Mouse (Mus musculus) lung, embryonic 16.5 days (tissue): ENCODE data around the gene Bank1. TPM values are rescaled to one million over a fixed set of nuclear protein-coding genes. Genes with fewer than 3 reads are reported as not detected.

Experiments
- ATAC-seq: fragments of 200-750 bp; cut with Nextera tagmentation; 2 replicates; pipeline ENCODE4 v1.8.0; 2017; ENCODE audit warnings: low read depth, mild to moderate bottlenecking, moderate library complexity
- H3K27ac ChIP-seq: fragments of 300-500 bp; sonication (generic); 2 replicates; pipeline ENCODE4 v1.5.1; 2014; ENCODE audit warnings: mild to moderate bottlenecking, control low read depth, low read length
- H3K27me3 ChIP-seq: fragments of 300-500 bp; sonication (generic); 2 replicates; pipeline ENCODE4 v1.6.1; 2014; ENCODE audit warnings: low read depth, low read length, mixed read lengths; ENCODE audit not compliant: control insufficient read depth, insufficient read depth
- H3K36me3 ChIP-seq: fragments of 300-500 bp; sonication (generic); 2 replicates; pipeline ENCODE4 v1.6.1; 2014; ENCODE audit warnings: low read length; ENCODE audit not compliant: control insufficient read depth, insufficient read depth
- H3K4me1 ChIP-seq: fragments of 300-500 bp; sonication (generic); replicated peaks from 2 replicates; pipeline ENCODE4 v1.6.1; 2014; ENCODE audit warnings: low read length, mixed read lengths; ENCODE audit not compliant: control insufficient read depth, insufficient read depth
- H3K4me2 ChIP-seq: fragments of 300-500 bp; sonication (generic); 2 replicates; pipeline ENCODE4 v1.6.1; 2014; ENCODE audit warnings: low read depth, low read length, control low read depth
- H3K4me3 ChIP-seq: fragments of 300-500 bp; sonication (generic); 2 replicates; pipeline ENCODE4 v1.5.1; 2014; ENCODE audit warnings: mild to moderate bottlenecking, low read length, control low read depth
- H3K9ac ChIP-seq: fragments of 300-500 bp; sonication (generic); 2 replicates; pipeline ENCODE4 v1.6.1; 2014; ENCODE audit warnings: low read length, control low read depth
- H3K9me3 ChIP-seq: fragments of 300-500 bp; sonication (generic); 2 replicates; pipeline ENCODE4 v1.6.1; 2016; ENCODE audit warnings: low read length; ENCODE audit not compliant: control insufficient read depth
- WGBS: fragments of 180-500 bp; shearing (Covaris S2); extraction: QIAGEN DNeasy Blood & Tissue Kit; methylation state at CpG from one replicate; pipeline ENCODE4 v1.1.7; 2014; 5-methylcytosine and 5-hydroxymethylcytosine counted together
- polyA plus RNA-seq: library from polyadenylated mRNA; unstranded; fragments of >200 nt; fragmentation: Nextera tagmentation; extraction: Ambion mirVana; gene quantifications from 2 replicates; pipeline ENCODE4 v1.2.1, GENCODE M21; 2015

The Bank1 gene
- polyA plus RNA-seq, 1 experiment from 2014 or later = 0.45 TPM

- no peak for ATAC-seq
- WGBS = 78% methylated on average over 2 of the region's 2 CpGs
Observed at GRCm38 (mm10) chr3:136287883-136288282, 38.0 kb downstream of the Bank1 start.

GRCm38 (mm10) chr3:136264969-136265595, 60.8 kb downstream of the Bank1 start:
- Histone ChIP-seq H3K36me3 (no peaks in the 10 kb centered on the region), H3K27me3 (no peaks in the 10 kb centered on the region), H3K27ac (no peak overlapping the region), H3K4me1 (no peaks in the 10 kb centered on the region), H3K4me3 (no peak overlapping the region), H3K4me2 (no peak overlapping the region), H3K9ac (no peak overlapping the region), H3K9me3 (no peaks in the 10 kb centered on the region)
- 50% methylated on average over 8 of the region's 8 CpGs for WGBS
- ATAC-seq = no peak

More at GRCm38 (mm10) chr3:136287883-136288282, 38.0 kb downstream of the Bank1 start:
- Histone ChIP-seq H3K4me2 (no peak overlapping the region), H3K27me3 (no peaks in the 10 kb centered on the region), H3K9ac (no peak overlapping the region), H3K4me3 (no peak overlapping the region), H3K27ac (no peak overlapping the region), H3K4me1 (no peaks in the 10 kb centered on the region), H3K36me3 (no peaks in the 10 kb centered on the region), H3K9me3 (no peaks in the 10 kb centered on the region)

GRCm38 (mm10) chr3:136257761-136258160, 68.1 kb downstream of the Bank1 start:
- Histone ChIP-seq H3K27me3 (no peaks in the 10 kb centered on the region), H3K27ac (no peak overlapping the region), H3K4me1 (no peaks in the 10 kb centered on the region), H3K9me3 (no peaks in the 10 kb centered on the region), H3K9ac (no peak overlapping the region), H3K4me2 (no peak overlapping the region), H3K36me3 (no peaks in the 10 kb centered on the region), H3K4me3 (no peak overlapping the region)
- WGBS = 73% methylated on average over 3 of the region's 3 CpGs
- no peak for ATAC-seq

- Histone ChIP-seq H3K27me3 (no peaks in the 10 kb centered on the region), H3K9me3 (no peaks in the 10 kb centered on the region), H3K4me3 (no peak overlapping the region), H3K9ac (no peak overlapping the region), H3K27ac (no peak overlapping the region), H3K4me2 (no peak overlapping the region), H3K36me3 (no peaks in the 10 kb centered on the region), H3K4me1 (no peaks in the 10 kb centered on the region)
- 46% methylated on average over 2 of the region's 2 CpGs for WGBS
- ATAC-seq = no peak
Observed at GRCm38 (mm10) chr3:136254713-136255112, 71.2 kb downstream of the Bank1 start.

- no peak for ATAC-seq
- no peak overlapping the region for H3K9ac ChIP-seq
- H3K27me3 ChIP-seq = no peaks in the 10 kb centered on the region
- H3K4me1 ChIP-seq = no peaks in the 10 kb centered on the region
- no peaks in the 10 kb centered on the region for H3K36me3 ChIP-seq
- no peaks in the 10 kb centered on the region for H3K9me3 ChIP-seq
- 56% methylated on average over 4 of the region's 4 CpGs for WGBS
- no peak overlapping the region for H3K4me3 ChIP-seq
- H3K27ac ChIP-seq = no peak overlapping the region
- no peak overlapping the region for H3K4me2 ChIP-seq
Observed at GRCm38 (mm10) chr3:136252820-136253219, 73.0 kb downstream of the Bank1 start.

- Histone ChIP-seq H3K27ac (no peak overlapping the region), H3K27me3 (no peaks in the 10 kb centered on the region), H3K9ac (no peak overlapping the region), H3K36me3 (no peaks in the 10 kb centered on the region), H3K9me3 (no peaks in the 10 kb centered on the region), H3K4me3 (no peak overlapping the region), H3K4me1 (no peaks in the 10 kb centered on the region), H3K4me2 (no peak overlapping the region)
- ATAC-seq = no peak
- 88% methylated on average over 4 of the region's 4 CpGs for WGBS
Observed at GRCm38 (mm10) chr3:136251578-136251977, 74.3 kb downstream of the Bank1 start.

- no peaks in the 10 kb centered on the region for H3K4me1 ChIP-seq
- ATAC-seq = no peak
- no peak overlapping the region for H3K4me3 ChIP-seq
- no peaks in the 10 kb centered on the region for H3K27me3 ChIP-seq
- H3K9ac ChIP-seq = no peak overlapping the region
- 59% methylated on average over 5 of the region's 5 CpGs for WGBS
- no peaks in the 10 kb centered on the region for H3K9me3 ChIP-seq
- H3K4me2 ChIP-seq = no peak overlapping the region
- H3K27ac ChIP-seq = no peak overlapping the region
- no peaks in the 10 kb centered on the region for H3K36me3 ChIP-seq
Observed at GRCm38 (mm10) chr3:136247331-136247730, 78.5 kb downstream of the Bank1 start.

GRCm38 (mm10) chr3:136244931-136245330, 80.9 kb downstream of the Bank1 start:
- H3K4me2 ChIP-seq = no peak overlapping the region
- no peaks in the 10 kb centered on the region for H3K36me3 ChIP-seq
- no peak overlapping the region for H3K4me3 ChIP-seq
- H3K27ac ChIP-seq = no peak overlapping the region
- no peak overlapping the region for H3K9ac ChIP-seq
- no peaks in the 10 kb centered on the region for H3K4me1 ChIP-seq
- no peaks in the 10 kb centered on the region for H3K9me3 ChIP-seq
- no peak for ATAC-seq
- WGBS = 87% methylated on average over 2 of the region's 2 CpGs
- H3K27me3 ChIP-seq = no peaks in the 10 kb centered on the region

GRCm38 (mm10) chr3:136238790-136239189, 87.1 kb downstream of the Bank1 start:
- Histone ChIP-seq H3K27ac (no peak overlapping the region), H3K27me3 (no peaks in the 10 kb centered on the region), H3K4me3 (no peak overlapping the region), H3K4me1 (no peaks in the 10 kb centered on the region), H3K9me3 (no peaks in the 10 kb centered on the region), H3K36me3 (no peaks in the 10 kb centered on the region), H3K9ac (no peak overlapping the region), H3K4me2 (no peak overlapping the region)
- ATAC-seq = no peak
- 70% methylated on average over 3 of the region's 3 CpGs for WGBS

GRCm38 (mm10) chr3:136233507-136233906, 92.4 kb downstream of the Bank1 start:
- 69% methylated on average over 2 of the region's 2 CpGs for WGBS
- H3K4me3 ChIP-seq = no peak overlapping the region
- no peak overlapping the region for H3K9ac ChIP-seq
- no peaks in the 10 kb centered on the region for H3K36me3 ChIP-seq
- ATAC-seq = no peak
- no peaks in the 10 kb centered on the region for H3K4me1 ChIP-seq
- no peaks in the 10 kb centered on the region for H3K27me3 ChIP-seq
- no peaks in the 10 kb centered on the region for H3K9me3 ChIP-seq
- no peak overlapping the region for H3K4me2 ChIP-seq
- no peak overlapping the region for H3K27ac ChIP-seq
